In the genomic region with DNA sequence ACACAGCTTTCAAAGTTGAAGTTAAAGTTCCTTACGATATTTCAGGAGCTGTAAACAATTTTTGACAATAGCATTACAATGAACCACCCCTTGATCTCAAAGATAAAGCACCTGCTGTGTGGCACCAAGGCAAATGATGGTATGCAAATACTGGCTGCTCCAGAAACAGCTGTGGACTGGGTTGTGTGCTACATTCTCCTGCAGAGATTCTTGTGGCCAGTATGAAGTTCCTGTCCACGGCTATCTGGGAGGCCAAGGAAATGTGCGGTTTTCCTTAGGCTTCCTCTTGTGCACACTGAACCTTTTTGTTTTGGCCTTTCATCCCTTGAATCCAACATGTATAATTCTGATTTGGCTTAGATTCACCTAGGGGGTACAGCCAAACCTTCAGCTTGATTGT, we compare ENCODE assay signal across 31 mouse cellular contexts. TPM values are rescaled to one million over a fixed set of nuclear protein-coding genes. Genes with fewer than 3 reads are reported as not detected.
"Had no signal": no experiment of that assay in that cellular context is flagged by ENCODE, and none has a peak within 500 bp of the region (broad histone marks: within the 10 kb centered on the region; RNA-seq: fewer than 3 reads in every experiment).

No protein-coding gene starts in this region.

- H3K4me3 ChIP-seq: gastrocnemius, adult 2 months; heart, embryonic 10.5 days; heart, embryonic 12.5 days; hindbrain, embryonic 13.5 days; hindbrain, embryonic 15.5 days; kidney, embryonic 15.5 days; limb, embryonic 10.5 days; limb, embryonic 12.5 days; liver, embryonic 13.5 days had no signal

- H3K27me3 ChIP-seq: heart, embryonic 12.5 days; hindbrain, embryonic 13.5 days; hindbrain, embryonic 15.5 days; limb, embryonic 12.5 days; liver, embryonic 13.5 days had no signal

- DNase-seq: gastrocnemius, adult 2 months; gastrocnemius, postnatal 10 days; gastrocnemius, postnatal 25 days; heart, adult 18-20 months; heart, postnatal 10 days; heart, postnatal 4 days; kidney, adult 11 months; kidney, adult 2 months; kidney, adult 9 months; kidney, postnatal 14 days; kidney, postnatal 36 days; layer of hippocampus, adult 9-11 months; layer of hippocampus, postnatal 36 days; liver; liver, embryonic 13.5 days had no signal

- H3K27ac ChIP-seq: gastrocnemius, adult 2 months; heart, embryonic 10.5 days; hindbrain, embryonic 13.5 days; hindbrain, embryonic 15.5 days; hindbrain, postnatal 0 days; kidney, embryonic 15.5 days; kidney, postnatal 0 days; limb, embryonic 10.5 days; limb, embryonic 12.5 days; liver, embryonic 13.5 days had no signal

- ATAC-seq: hindbrain, postnatal 0 days; intestine, embryonic 16.5 days had no signal

- H3K9me3 ChIP-seq: heart, embryonic 10.5 days; heart, embryonic 12.5 days; hindbrain, embryonic 13.5 days; hindbrain, embryonic 15.5 days; kidney, embryonic 15.5 days; limb, embryonic 10.5 days; limb, embryonic 12.5 days; liver, embryonic 13.5 days had no signal

- H3K9ac ChIP-seq: heart, embryonic 12.5 days; hindbrain, embryonic 13.5 days; hindbrain, embryonic 15.5 days; kidney, embryonic 15.5 days; limb, embryonic 12.5 days; liver, embryonic 13.5 days had no signal

- H3K4me1 ChIP-seq: heart, embryonic 10.5 days; heart, embryonic 12.5 days; hindbrain, embryonic 13.5 days; hindbrain, embryonic 15.5 days; kidney, embryonic 15.5 days; limb, embryonic 10.5 days; limb, embryonic 12.5 days; liver, embryonic 13.5 days had no signal

- H3K4me2 ChIP-seq: heart, embryonic 12.5 days; hindbrain, embryonic 13.5 days; hindbrain, embryonic 15.5 days; kidney, embryonic 15.5 days; limb, embryonic 12.5 days; liver, embryonic 11.5 days; liver, embryonic 13.5 days had no signal

- H3K36me3 ChIP-seq: heart, embryonic 10.5 days; heart, embryonic 12.5 days; hindbrain, embryonic 13.5 days; hindbrain, embryonic 15.5 days; kidney, embryonic 15.5 days; limb, embryonic 10.5 days; limb, embryonic 12.5 days; liver, embryonic 13.5 days had no signal

RNA-seq across cellular contexts. Expression of gene Gpr143, which starts 31.6 kb away (rescaled TPM):
- total RNA-seq: gastrocnemius, adult 2 months; gastrocnemius, postnatal 10 days; gastrocnemius, postnatal 25 days; granulocyte monocyte progenitor cell, adult 5-6 weeks; heart, adult 8-10 months; heart, postnatal 10 days; heart, postnatal 25 days; heart, postnatal 4 days had no signal
- polyA plus RNA-seq: heart, embryonic 10.5 days; heart, embryonic 12.5 days; hindbrain, embryonic 13.5 days; intestine, embryonic 14.5 days; intestine, embryonic 16.5 days; large intestine, adult 2 months; liver, embryonic 11.5 days; liver, embryonic 13.5 days had no signal
